Mouse (Mus musculus) heart, adult 2 months (tissue): ENCODE results near the gene Top2a.

ENCODE experiments used
- CTCF ChIP-seq: fragments of 200-600 bp; IDR thresholded peaks from 2 replicates; pipeline ENCODE4 v1.8.1; 2022; ENCODE audit warnings: antibody characterized with exemption, mild to moderate bottlenecking, moderate library complexity
- EP300 ChIP-seq: fragments of 200-500 bp; IDR thresholded peaks from 2 replicates; pipeline ENCODE4 v1.6.1; 2011; ENCODE audit warnings: low read depth, low read length, control low read depth; ENCODE audit not compliant: insufficient read depth

DNA sequence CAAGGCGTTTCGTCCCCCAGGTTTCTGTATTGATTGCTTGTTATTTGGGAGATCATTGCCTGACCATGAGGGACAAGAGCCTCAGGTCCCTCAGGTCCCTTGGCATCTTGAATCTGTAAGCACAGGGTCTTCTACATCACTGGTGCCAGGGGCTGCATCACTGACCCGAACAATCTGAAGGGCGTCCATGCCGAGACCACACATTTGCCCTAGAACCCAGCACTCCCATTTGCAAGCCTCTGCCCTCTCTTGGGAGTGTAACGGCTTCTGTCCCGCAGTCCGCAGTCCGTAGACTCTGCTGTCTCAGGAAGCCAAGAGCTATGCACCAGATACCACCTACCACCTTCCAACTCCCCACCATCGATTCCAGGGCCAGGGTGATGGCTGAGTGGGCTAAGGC lies 67.6 kb downstream of the Top2a start:
- no peak for TF ChIP-seq CTCF
- TF ChIP-seq EP300 = no peak
